Mouse (Mus musculus): ENCODE results near the gene Tmod3.

DNA sequence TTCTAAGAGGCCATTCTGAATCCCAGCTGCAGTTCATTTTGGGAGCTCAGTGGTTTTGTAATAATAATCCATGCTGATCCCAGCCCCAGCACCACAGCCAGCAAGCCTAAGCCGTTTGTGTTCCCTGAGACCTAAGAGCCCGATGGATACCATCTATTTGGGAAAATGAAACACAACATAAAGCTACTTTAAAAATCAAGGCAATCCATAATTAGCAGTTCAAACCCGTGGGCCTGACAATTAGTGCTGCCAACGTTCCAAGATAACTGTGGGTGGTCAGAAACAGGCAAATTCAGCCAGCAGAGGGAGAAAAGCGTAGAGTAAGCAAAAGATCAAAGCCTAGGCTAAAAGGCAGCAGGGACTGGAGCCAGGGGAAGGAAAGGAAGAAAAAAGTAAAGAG lies 8.1 kb downstream of the Tmod3 start:
- TF ChIP-seq CTCF (IDR thresholded peaks at IDR 0.05; ENCODE audit: insufficient read depth, low read length) (no peak), POLR2A (IDR thresholded peaks at IDR 0.05; ENCODE audit: borderline replicate concordance, extremely low read depth, low read depth, low read length) (no peak)

Data from lung, adult 2 months (tissue).